Mouse (Mus musculus) lung, postnatal 25 days (tissue): ENCODE data around the gene Tor1b.

Source experiments
- DNase-seq: peaks from one replicate; pipeline ENCODE4 v3.0.0; 2022; ENCODE audit warnings: low spot score

The Tor1b gene

DNA sequence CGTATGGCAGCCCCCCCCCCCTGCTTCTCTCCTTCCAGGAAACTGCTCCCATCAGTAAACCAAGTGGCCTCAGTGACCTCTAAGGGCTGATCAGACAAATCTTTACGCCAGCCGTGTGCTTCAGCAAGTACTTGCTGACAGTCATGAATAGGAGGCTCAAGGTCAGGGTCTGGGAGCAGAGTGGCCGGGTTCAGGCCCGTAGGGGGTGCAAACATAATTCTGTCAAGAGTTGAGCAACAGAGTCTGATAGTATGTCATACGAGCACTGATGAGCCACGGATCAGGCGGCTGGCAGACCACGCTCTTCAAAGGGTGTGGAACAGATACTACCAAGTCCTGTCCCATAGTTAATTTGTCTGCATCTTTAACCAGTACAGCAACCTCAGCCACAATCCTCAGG is 37.5 kb downstream of the Tor1b start:
- no peak for DNase-seq

DNA sequence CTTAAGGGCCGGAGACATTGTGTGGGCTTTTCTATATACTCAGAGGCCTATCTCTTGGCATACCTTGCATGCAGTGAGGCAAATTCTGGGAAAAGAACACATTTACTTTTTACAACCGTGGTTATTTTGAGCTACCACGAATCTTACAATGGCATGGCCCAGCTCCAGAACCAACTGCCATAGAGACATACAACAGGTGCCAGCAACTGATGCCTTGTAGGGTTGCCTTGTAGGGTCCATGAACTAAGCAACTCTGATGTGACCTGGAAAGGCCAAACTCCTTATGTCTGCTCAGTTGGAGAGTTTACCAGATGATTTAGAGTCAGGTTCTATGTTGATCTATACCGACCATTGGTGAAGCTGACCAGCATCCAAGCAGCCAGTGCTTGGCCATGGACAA is 42.1 kb downstream of the Tor1b start:
- DNase-seq = no peak

DNA sequence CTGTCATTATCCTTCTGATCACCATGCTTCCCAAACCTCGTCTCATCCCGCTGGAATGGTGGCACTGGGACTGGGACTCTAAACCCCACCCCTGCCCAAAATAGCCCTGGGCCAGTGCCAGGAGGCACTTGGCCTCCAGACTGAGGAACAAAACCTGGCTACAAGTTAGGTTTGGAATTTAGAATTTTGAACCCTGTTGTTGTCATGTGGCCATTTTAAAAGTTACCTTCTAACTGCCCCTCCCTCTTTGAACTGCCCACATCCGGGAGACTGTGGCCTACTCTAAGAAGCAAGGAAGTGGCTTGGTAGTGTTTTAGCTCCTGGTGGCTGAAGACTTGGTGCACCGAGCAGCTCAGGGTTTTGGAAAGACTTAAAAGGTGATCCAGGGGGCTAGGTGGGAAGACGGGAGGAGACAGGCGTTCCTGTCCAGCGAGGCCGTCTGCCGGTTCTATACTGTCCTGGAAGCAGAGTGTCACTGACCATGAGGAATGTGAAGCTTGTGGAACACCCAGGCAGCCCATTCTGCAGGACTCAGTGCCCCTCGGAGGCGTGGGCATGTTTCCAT is 42.8 kb downstream of the Tor1b start:
- no peak for DNase-seq

DNA sequence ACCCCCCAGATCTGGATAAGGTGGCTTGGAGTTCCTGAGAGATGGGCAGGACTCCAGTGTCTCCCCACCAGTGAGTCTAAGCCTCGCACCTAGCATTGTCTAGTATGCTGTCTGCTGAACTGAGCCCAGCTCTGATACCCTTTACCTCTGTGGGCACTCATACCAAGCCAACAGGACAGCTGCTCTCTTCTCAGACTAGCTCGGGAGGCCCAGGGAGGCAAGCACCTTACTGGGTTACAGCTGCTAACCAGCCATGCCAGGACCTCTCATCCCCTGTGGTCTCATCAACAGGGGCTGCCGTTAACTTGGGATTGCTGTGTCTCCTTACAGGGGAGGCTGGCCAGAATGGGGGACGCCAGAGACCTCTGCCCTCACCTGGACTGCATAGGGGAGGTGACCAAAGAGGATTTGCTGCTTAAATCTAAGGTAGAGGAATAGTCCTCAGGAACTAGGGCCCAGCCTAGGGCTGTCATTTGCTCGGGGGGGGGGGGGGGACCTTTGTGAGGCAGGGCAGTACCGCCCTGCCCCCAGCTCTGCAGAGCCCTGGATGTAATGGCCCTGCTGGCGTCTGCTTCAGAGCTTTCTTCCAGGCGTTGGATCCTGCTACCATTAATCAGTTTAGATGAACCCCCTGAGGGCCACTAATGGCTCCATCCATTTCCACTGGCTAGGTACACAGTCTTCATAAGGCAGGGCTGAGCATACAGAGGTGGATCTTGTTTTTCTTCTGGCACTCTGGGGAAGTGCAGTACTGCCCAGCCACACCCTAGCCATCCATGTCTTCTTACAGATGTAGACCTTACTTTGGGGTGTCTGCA is 45.9 kb downstream of the Tor1b start:
- DNase-seq = no peak

DNA sequence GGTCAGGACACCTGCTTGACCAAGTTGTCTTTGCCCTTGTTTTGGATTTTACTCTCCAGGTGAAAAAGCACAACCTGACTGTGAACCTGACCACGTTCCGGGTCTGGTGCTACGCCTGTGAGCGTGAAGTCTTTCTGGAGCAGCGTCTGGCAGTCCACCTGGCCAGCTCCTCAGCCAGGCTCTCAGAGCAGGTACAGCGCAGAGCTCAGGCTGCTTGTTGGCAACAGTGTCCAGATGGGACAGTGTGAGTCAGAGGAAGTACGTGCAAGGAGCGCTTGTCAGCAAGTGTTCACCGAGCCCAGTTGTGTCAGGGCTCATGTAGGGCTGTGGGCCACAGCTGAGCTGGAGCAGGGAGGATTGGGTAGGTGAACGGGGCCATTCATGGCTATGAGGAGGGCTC is 50.1 kb downstream of the Tor1b start:
- no peak for DNase-seq

DNA sequence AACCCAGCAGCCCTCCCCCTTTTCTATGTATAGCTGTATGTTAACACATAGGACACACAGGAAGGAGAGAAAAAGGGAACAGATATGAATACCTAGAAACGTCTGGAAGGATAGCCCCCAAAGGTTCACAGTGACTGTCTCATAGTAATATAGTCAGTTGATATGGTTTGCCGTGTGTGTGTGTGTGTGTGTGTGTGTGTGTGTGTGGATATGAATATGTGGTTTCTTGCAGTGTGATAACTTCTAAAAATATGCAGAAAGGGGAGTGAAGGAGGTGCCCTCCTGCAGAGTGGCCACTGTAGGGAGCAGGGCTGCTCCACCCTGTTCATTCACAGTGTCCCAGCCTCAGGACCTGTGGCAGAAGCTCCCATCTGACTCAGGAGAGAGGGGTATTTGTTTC is 52.7 kb downstream of the Tor1b start:
- no peak for DNase-seq

DNA sequence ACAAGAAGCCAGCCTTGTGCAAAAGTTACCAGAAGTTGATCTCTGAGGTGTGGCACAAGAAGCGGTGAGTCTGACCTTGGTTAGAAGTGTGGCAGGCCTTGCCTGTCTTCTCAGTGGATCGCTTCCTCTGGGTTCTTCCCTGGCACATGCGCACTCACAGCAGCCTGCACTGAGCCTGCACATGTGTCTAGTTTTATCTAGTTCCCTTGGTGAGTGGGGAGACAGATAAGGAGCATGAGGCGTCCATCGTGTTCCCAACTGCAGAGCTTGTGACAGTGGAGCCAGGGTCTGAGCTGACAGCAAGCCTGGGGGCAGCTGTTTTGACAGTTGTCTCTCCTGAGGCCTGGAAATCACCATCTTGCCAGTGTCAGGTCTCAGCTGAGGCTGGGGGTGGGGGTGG is 53.7 kb downstream of the Tor1b start:
- DNase-seq = no peak

DNA sequence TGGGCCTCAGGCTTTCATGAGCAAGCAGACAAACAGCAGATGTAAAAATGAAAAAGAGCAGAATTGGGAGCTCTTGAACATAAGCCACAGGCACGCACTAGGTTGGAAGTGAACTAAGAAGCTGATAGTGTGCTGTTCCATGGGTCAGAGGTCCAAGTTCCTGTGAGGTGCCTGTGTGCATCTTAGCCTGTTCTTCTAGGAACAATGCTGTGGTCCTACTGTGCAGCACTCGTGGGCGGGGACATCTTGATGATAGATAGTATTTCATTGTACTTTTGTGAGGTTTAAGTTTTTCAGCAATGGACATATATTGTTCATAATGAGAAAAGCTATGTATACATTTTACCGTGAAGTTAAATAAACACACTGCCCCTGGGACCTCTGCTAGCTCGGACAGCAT is 54.4 kb downstream of the Tor1b start:
- DNase-seq = no peak
